Mouse (Mus musculus) MN1 (cell line): ENCODE results near the gene Tbc1d7.

Experiments
- DNase-seq: peaks from one replicate; pipeline ENCODE4 v3.0.0-alpha.2; 2016; ENCODE audit warnings: low spot score

Tbc1d7 gene

DNA sequence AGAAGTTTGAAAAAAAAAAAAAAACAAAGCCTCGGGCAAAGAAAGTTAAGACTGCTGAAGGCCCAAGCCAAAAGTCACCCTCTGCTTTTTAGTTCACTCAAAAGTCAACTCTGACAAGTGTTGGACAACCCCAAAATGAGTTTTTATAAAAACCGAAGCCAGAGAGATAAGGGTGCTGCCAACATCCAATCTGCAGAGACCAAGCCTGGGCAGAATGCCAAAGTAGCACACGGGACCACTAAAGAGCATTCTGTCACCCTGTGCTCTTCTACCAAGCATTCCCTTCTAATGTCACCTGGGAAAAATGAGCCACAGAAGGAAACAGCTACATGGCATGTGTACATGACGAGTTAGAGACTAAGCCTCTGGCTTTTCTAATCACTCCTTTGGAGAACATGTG lies 36.8 kb downstream of the Tbc1d7 start:
- no peak for DNase-seq

DNA sequence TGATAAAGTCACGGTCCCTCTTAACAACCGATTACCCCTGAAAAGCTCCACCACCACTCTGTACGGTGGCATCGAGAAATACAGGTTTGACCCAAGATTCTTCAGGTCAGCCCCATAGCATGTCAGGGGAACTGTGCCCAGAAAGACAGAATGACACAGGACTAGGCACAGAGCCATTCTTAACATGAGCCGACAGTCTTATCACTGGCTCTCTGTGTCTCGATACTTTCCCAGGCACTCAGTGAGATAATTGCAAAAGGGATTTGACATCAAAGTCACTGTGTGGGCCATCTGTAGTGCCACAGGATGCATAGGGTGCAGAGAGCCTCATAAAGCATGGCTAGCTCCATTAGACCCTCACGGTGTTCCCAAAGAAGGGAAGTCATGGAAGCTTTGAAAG lies 37.9 kb downstream of the Tbc1d7 start:
- DNase-seq, result no peak

DNA sequence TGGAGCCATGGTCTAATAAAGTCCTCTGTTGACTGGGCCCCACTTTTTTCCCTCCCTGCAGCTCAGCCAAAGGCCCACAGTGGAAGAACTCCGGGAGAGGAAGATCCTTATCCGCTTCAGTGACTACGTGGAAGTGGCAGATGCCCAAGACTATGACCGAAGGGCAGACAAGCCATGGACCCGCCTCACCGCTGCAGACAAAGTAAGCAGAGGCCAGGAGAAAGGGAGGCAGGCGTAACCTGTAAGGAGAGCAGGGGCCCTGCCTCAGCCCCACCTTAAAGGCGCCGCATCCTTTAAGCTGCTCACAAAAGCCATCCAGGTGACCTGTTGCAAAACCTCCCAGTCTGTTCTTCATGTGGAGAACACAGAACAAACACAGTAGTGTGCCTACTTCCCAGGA lies 38.4 kb downstream of the Tbc1d7 start:
- no peak for DNase-seq

DNA sequence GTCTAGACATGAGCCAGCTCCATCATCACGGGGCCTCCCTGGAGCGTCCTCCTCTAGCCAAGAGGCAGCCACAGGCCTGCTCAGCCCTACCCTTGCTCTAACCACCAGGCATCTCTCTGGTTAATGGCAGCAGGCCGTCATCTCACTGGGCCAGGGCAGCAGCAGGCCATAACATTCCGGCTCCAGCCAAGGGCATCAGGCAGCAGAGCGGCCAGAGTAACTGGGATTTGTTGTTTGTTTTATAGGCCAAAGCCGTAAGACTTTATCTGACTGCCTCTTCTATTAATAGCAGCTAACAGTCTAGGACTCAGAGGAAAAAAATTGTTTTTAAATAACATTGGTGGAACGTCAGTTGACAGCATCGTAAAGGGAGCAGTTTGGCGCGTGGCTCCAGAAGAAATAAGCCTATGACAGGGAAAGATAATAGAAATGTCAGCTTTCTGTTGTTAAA lies 39.5 kb downstream of the Tbc1d7 start:
- DNase-seq, result no peak

DNA sequence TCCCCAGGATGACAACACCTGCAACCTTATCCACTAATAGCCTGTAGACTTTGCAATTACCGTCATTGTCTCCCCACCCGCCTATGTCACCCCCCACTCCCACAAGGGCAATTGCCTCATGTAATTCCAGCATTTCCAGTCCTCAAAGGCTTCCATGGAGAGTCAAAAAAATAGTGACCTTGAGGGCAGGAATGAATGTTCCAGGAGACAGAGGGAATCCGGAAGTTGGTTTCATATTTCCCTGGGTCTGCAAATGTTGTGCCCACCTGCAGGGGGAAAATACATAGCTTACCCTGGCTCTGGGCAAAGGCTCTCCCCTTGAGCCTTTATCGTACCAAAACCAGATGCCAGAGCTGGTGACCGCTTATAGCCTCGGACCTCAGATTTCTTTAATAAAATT lies 41.1 kb downstream of the Tbc1d7 start:
- DNase-seq, result no peak

DNA sequence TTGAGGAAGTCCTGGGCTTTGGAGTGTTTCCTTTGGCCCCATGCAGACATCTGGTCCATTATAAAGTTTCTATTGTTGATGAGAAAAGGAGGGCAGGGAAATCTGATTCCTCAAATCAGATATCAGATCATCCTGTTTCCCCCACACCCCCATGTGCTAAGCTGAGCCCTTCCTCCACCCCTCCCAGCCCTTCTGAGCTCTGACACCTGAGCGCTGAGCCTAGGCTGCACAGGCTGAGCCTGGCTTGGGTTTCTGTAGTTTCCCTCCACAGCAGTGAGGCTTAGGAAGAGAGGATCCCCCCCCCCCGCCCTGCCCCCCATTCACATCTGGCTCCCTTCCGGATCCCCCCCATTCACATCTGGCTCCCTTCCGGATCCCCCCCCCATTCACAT lies 46.6 kb downstream of the Tbc1d7 start:
- no peak for DNase-seq

DNA sequence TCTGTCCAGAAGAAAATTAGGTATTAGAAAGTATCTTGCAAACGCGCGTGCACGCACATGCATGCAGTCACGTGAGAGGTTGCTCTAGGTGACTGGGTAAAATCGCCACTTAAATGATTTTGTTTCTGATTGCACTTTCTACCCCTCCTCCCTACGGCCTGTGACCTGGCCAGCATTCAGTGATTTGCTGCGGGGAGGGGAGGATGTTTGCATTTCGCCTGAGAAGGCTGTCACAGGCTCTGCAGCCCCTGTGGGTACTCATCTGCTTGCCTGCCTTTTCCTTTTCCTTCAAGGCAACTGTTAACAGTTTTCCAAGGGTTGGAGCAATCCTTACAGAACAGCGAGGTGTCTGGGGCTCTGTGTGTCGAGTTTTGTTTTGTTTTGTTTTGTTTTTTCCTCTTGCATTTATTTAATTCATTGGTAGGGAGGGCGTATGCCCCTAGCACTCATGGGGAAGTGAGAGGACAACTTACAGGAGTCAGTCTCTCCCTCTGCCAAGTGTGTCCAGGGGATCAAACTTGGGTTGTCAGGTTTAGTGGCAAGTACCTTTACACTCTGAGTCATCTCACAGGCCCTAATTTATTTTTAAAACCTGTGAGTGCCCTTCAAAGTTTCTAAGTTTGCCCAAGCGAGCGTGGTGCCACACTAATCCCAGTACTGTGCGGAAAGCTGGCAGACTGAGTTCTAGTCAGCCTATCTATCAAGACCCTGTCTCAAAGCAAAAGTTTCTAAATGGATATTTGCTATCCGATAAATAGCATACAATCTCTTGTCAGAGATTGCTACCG lies 47.2 kb downstream of the Tbc1d7 start:
- no peak for DNase-seq

DNA sequence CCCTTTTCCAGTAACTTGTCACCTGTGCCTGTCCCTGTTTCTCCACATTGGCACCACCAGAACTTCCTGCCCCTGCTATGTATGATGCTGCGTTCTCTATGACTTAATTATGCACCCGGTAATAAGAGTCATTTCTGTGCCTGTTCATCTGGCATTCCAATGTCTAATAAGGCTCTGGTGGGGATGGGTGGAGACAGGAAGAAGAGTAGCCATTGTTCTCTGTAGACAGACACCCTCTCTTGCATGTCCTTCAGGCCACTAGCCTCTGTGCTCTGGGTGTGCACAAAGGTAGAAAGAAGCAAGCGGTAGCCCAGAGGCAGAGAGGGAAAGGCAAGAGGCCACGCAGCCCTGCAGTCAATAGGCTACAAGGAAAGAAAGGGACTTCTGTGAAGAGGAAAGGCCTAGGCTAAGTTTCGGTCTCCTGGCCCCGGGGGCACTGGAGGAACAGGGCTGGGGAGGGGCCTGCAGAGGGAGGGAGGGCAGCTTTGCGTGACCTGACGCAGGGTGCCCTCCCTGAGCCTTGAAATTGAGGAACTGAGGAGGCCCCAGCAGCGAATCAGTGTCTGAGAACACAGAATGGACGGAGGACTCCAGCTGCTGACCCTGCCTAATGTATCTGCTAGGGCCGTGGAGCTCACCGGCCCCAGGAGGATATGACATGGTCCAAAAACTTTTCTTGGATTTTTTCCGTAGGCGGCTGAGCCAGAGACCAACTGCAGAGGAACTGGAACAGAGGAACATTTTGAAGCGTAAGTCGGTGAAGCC lies 48.8 kb downstream of the Tbc1d7 start:
- peak; percentile 37 for DNase-seq

DNA sequence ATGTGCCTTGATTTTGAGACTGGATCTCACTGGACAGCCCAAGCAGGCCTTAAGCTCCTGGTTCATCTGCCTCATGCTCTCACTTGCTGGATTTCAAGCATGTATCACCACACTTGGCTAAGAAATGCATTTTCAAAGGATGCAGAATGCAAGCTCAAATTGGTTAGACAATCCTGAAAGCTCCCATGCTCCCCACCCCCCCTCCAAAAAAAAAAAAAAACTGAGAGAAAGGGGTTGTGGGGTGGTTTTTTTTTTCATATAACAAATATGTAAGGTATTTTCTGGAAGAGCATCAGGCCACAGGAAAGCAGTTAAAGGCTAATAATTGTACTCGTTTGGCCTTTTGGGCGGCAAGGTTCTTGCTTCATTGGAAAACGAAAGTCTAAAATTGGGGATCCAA lies 58.2 kb downstream of the Tbc1d7 start:
- DNase-seq, result no peak

DNA sequence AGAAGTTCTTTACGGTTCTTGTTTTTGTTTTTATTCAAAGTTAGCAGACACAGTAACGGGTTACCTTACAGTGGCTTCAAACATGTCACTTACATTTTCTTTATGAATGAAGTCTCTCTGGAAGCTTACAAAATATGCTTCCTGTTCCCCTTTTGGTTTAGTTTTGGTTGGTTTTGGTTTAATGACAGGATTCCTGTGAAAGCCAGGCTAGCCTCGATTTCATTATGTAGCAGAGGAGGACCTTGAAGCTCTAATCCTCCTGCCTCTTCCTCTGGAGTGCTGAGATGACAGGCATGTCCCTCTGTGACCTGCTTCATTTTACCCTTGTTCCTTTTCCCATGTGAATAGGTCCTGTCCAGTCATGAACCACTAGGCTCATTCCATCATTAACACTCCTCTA lies 58.6 kb downstream of the Tbc1d7 start:
- DNase-seq, result no peak

DNA sequence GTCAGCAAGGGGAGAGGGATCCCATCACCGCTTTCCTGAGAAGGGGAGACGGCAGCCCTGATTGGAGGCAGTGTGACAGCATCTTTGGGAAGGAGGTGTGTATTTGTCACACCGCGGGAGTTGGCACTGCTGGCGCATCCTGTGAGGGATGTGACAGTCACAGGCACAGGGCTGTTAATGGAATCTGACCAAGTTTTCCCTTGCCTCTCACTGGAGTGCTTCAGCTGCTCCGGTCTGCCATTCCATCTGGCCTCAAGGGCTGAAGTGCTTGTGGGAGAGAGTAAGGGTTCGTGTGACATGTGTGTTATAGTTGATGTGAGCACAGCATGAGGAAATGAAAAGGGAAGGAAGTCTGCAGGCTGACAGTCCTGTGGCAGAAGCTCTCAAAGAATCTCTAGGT lies 59.0 kb downstream of the Tbc1d7 start:
- DNase-seq, result no peak

DNA sequence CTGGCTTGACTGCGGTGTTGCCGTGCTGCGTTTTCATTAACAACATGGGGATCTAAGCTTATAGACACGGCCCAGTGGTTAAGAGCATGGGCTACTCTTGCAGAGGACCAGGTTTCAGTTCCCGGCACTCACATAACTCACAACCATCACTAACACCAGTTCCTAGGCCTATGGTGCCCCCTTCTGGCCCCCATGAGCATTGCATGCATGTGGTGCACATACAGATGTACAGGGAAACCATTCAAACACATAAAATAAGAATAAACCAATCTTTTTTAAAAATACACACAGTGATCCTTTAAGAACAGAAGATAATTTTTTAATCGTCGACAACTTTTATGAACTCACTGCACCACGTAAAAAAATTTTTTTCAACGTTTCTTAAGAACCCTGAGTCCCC lies 66.8 kb downstream of the Tbc1d7 start:
- no peak for DNase-seq

DNA sequence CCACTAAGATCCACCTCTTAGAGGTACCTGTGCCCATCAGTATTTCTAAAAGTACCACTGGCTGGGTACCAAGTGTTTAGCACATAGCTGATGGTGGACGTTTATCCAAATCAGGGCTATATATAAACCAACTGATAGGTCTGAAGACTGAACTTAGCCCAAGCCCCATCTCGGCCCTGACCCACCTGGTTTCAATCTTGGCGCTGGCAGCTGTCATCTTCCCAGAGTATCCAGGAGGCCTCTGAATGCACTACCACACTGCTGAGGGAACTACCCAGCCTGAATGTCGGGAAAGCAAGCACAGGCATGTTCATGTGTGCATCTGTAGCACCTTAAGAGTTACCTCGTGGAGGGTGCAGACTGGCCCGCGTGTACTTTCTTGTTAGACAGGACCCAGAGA lies 68.4 kb downstream of the Tbc1d7 start:
- no peak for DNase-seq
